Mouse (Mus musculus) forebrain, embryonic 12.5 days (tissue): ENCODE measurements around the gene Gemin8. TPM values are rescaled to one million over a fixed set of nuclear protein-coding genes. Genes with fewer than 3 reads are reported as not detected.

ENCODE experiments used
- ATAC-seq: fragments of 200-750 bp; cut with Nextera tagmentation; 2 replicates; pipeline ENCODE4 v1.8.0; 2017; ENCODE audit warnings: moderate TSS enrichment; ENCODE audit not compliant: low FRiP score
- H3K27ac ChIP-seq: fragments of 300-500 bp; sonication (generic); 2 replicates; pipeline ENCODE4 v1.5.1; 2016; ENCODE audit warnings: mild to moderate bottlenecking
- H3K27me3 ChIP-seq: fragments of 300-500 bp; sonication (generic); 2 replicates; pipeline ENCODE4 v1.6.1; 2016; ENCODE audit warnings: mild to moderate bottlenecking
- H3K36me3 ChIP-seq: fragments of 300-500 bp; sonication (generic); replicated peaks from 2 replicates; pipeline ENCODE4 v1.6.1; 2016; ENCODE audit warnings: mild to moderate bottlenecking
- H3K4me1 ChIP-seq: fragments of 300-500 bp; sonication (generic); 2 replicates; pipeline ENCODE4 v1.6.1; 2016
- H3K4me2 ChIP-seq: fragments of 300-500 bp; sonication (generic); 2 replicates; pipeline ENCODE4 v1.6.1; 2016; ENCODE audit warnings: mild to moderate bottlenecking, moderate library complexity
- H3K4me3 ChIP-seq: fragments of 300-500 bp; sonication (generic); replicated peaks from 2 replicates; pipeline ENCODE4 v1.5.1; 2016; ENCODE audit warnings: mild to moderate bottlenecking
- H3K9ac ChIP-seq: fragments of 300-500 bp; sonication (generic); 2 replicates; pipeline ENCODE4 v1.6.1; 2016; ENCODE audit warnings: mild to moderate bottlenecking
- H3K9me3 ChIP-seq: fragments of 300-500 bp; sonication (generic); 2 replicates; pipeline ENCODE4 v1.6.1; 2016
- whole genome bisulfite sequencing: fragments of 180-500 bp; shearing (Covaris S2); methylation state at CpG from one replicate; pipeline ENCODE4 v1.1.7; 2016; 5-methylcytosine and 5-hydroxymethylcytosine counted together
- polyA plus RNA-seq: library from polyadenylated mRNA; unstranded; fragments of >200 nt; fragmentation: Nextera tagmentation; extraction: Ambion mirVana; gene quantifications from 2 replicates; pipeline ENCODE4 v1.2.1, GENCODE M21; 2016

Gemin8 gene
- 15.1 and 16.7 TPM in 2 replicates for polyA plus RNA-seq

GRCm38 (mm10) chrX:166169892-166170799, at the start of gene Gemin8:
Gene Gemin8 (plus strand): TSS chrX:166170454.
- no peaks in the 10 kb centered on the region for H3K36me3 ChIP-seq
- H3K4me3 ChIP-seq, result peak within 1 kb of the TSS; percentile 47
- peaks cover 14% of the 10 kb centered on the region for H3K4me1 ChIP-seq
- H3K27ac ChIP-seq, result peak within 1 kb of the TSS; percentile 87
- H3K27me3 ChIP-seq, result peaks cover 5% of the 10 kb centered on the region; the same call in 1 of the 2 replicates
- peak; percentile 98 for ATAC-seq
- H3K9me3 ChIP-seq, result no peaks in the 10 kb centered on the region
- H3K9ac ChIP-seq, result peak within 1 kb of the TSS; percentile 55
- WGBS, result 18% methylated on average over 31 of the region's 31 CpGs
- H3K4me2 ChIP-seq, result peak within 1 kb of the TSS; percentile 51

- H3K27ac ChIP-seq, result no peak overlapping the region
Observed at GRCm38 (mm10) chrX:166147158-166147846, 23.0 kb upstream of the Gemin8 start.

GRCm38 (mm10) chrX:166162773-166163172, 7.5 kb upstream of the Gemin8 start:
- H3K4me3 ChIP-seq, result no peak overlapping the region
- no peaks in the 10 kb centered on the region for H3K27me3 ChIP-seq
- ATAC-seq, result no peak
- H3K4me1 ChIP-seq, result no peaks in the 10 kb centered on the region
- H3K36me3 ChIP-seq, result no peaks in the 10 kb centered on the region
- WGBS, result 70% methylated on average over 4 of the region's 4 CpGs
- H3K4me2 ChIP-seq, result no peak overlapping the region
- no peak overlapping the region for H3K9ac ChIP-seq
- H3K27ac ChIP-seq, result no peak overlapping the region
- H3K9me3 ChIP-seq, result no peaks in the 10 kb centered on the region

More at GRCm38 (mm10) chrX:166147158-166147846, 23.0 kb upstream of the Gemin8 start:
- no peaks in the 10 kb centered on the region for H3K9me3 ChIP-seq
- 49% methylated on average over 15 of the region's 15 CpGs for WGBS
- H3K4me2 ChIP-seq, result no peak overlapping the region
- no peak overlapping the region for H3K9ac ChIP-seq
- peaks cover 14% of the 10 kb centered on the region; the same call in 1 of the 2 replicates for H3K27me3 ChIP-seq
- H3K4me1 ChIP-seq, result no peaks in the 10 kb centered on the region
- H3K4me3 ChIP-seq, result no peak overlapping the region
- ATAC-seq, result peak; percentile 75; the same call in 1 of the 2 replicates
- no peaks in the 10 kb centered on the region for H3K36me3 ChIP-seq

GRCm38 (mm10) chrX:166167307-166167706, 2.9 kb upstream of the Gemin8 start:
- H3K9ac ChIP-seq, result no peak overlapping the region
- no peak overlapping the region for H3K4me2 ChIP-seq
- no peaks in the 10 kb centered on the region; the same call in 1 of the 2 replicates for H3K27me3 ChIP-seq
- H3K4me3 ChIP-seq, result no peak overlapping the region
- H3K36me3 ChIP-seq, result no peaks in the 10 kb centered on the region
- no peaks in the 10 kb centered on the region for H3K4me1 ChIP-seq
- H3K9me3 ChIP-seq, result no peaks in the 10 kb centered on the region
- no peak for ATAC-seq
- 11% methylated on average over 4 of the region's 4 CpGs for WGBS
- no peak overlapping the region for H3K27ac ChIP-seq

- ATAC-seq, result no peak
- H3K36me3 ChIP-seq, result no peaks in the 10 kb centered on the region
- H3K27me3 ChIP-seq, result no peaks in the 10 kb centered on the region; the same call in 1 of the 2 replicates
- H3K27ac ChIP-seq, result no peak overlapping the region
- H3K4me3 ChIP-seq, result no peak overlapping the region
- H3K4me1 ChIP-seq, result peaks cover 5% of the 10 kb centered on the region
- H3K9ac ChIP-seq, result no peak overlapping the region
- no peaks in the 10 kb centered on the region for H3K9me3 ChIP-seq
- WGBS, result 58% methylated on average over 3 of the region's 3 CpGs
- H3K4me2 ChIP-seq, result no peak overlapping the region
Observed at GRCm38 (mm10) chrX:166167923-166168322, 2.3 kb upstream of the Gemin8 start.

GRCm38 (mm10) chrX:166170800-166171738, 815 bp downstream of the Gemin8 start:
- Histone ChIP-seq H3K9ac (peak overlapping the region; percentile 55), H3K27ac (peak overlapping the region; percentile 87), H3K4me1 (peaks cover 14% of the 10 kb centered on the region), H3K36me3 (no peaks in the 10 kb centered on the region), H3K4me3 (peak overlapping the region; percentile 47), H3K27me3 (peaks cover 5% of the 10 kb centered on the region; the same call in 1 of the 2 replicates), H3K4me2 (peak overlapping the region; percentile 51), H3K9me3 (no peaks in the 10 kb centered on the region)
- no peak for ATAC-seq
- WGBS, result 24% methylated on average over 9 of the region's 9 CpGs

- peak overlapping the region; percentile 26; the same call in 1 of the 2 replicates for H3K27ac ChIP-seq
Observed at GRCm38 (mm10) chrX:166172041-166172440, 1.8 kb downstream of the Gemin8 start.

GRCm38 (mm10) chrX:166172661-166173060, 2.4 kb downstream of the Gemin8 start:
- Histone ChIP-seq H3K36me3 (no peaks in the 10 kb centered on the region), H3K9me3 (no peaks in the 10 kb centered on the region), H3K27me3 (peaks cover 5% of the 10 kb centered on the region; the same call in 1 of the 2 replicates), H3K9ac (no peak overlapping the region), H3K4me1 (peaks cover 14% of the 10 kb centered on the region), H3K4me2 (0 out of 2 replicates have a peak overlapping the region, but pooled peaks have one; percentile 11), H3K4me3 (no peak overlapping the region), H3K27ac (peak overlapping the region; percentile 26; the same call in 1 of the 2 replicates)
- ATAC-seq, result no peak
- WGBS, result 53% methylated on average over 3 of the region's 3 CpGs

More at GRCm38 (mm10) chrX:166172041-166172440, 1.8 kb downstream of the Gemin8 start:
- peak overlapping the region; percentile 51; the same call in 1 of the 2 replicates for H3K4me2 ChIP-seq
- no peak overlapping the region for H3K9ac ChIP-seq
- H3K4me1 ChIP-seq, result peaks cover 14% of the 10 kb centered on the region
- no peak overlapping the region for H3K4me3 ChIP-seq
- peaks cover 5% of the 10 kb centered on the region; the same call in 1 of the 2 replicates for H3K27me3 ChIP-seq
- H3K9me3 ChIP-seq, result no peaks in the 10 kb centered on the region
- 57% methylated on average over 4 of the region's 4 CpGs for WGBS
- no peaks in the 10 kb centered on the region for H3K36me3 ChIP-seq
- ATAC-seq, result no peak

- ATAC-seq, result peak; percentile 30; the same call in 1 of the 2 replicates
Observed at GRCm38 (mm10) chrX:166173796-166174195, 3.5 kb downstream of the Gemin8 start.

GRCm38 (mm10) chrX:166177929-166178328, 7.7 kb downstream of the Gemin8 start:
- Histone ChIP-seq H3K4me1 (peaks cover 9% of the 10 kb centered on the region), H3K9me3 (no peaks in the 10 kb centered on the region), H3K4me2 (no peak overlapping the region), H3K27ac (no peak overlapping the region), H3K27me3 (peaks cover 5% of the 10 kb centered on the region; the same call in 1 of the 2 replicates), H3K9ac (no peak overlapping the region), H3K36me3 (no peaks in the 10 kb centered on the region), H3K4me3 (no peak overlapping the region)
- no peak for ATAC-seq
- 91% methylated on average over 7 of the region's 7 CpGs for WGBS

More at GRCm38 (mm10) chrX:166173796-166174195, 3.5 kb downstream of the Gemin8 start:
- no peak overlapping the region for H3K9ac ChIP-seq
- H3K9me3 ChIP-seq, result no peaks in the 10 kb centered on the region
- 40% methylated on average over 7 of the region's 7 CpGs for WGBS
- H3K4me1 ChIP-seq, result peaks cover 14% of the 10 kb centered on the region
- no peak overlapping the region; the same call in 1 of the 2 replicates for H3K4me2 ChIP-seq
- 0 out of 2 replicates have a peak, but pooled peaks cover 5% of the 10 kb centered on the region for H3K27me3 ChIP-seq
- no peaks in the 10 kb centered on the region for H3K36me3 ChIP-seq
- H3K27ac ChIP-seq, result peak overlapping the region; percentile 73
- no peak overlapping the region for H3K4me3 ChIP-seq

- Histone ChIP-seq H3K27ac (no peak overlapping the region), H3K9me3 (no peaks in the 10 kb centered on the region), H3K4me1 (no peaks in the 10 kb centered on the region), H3K4me2 (no peak overlapping the region), H3K4me3 (no peak overlapping the region), H3K27me3 (peaks cover 4% of the 10 kb centered on the region; the same call in 1 of the 2 replicates), H3K9ac (no peak overlapping the region), H3K36me3 (no peaks in the 10 kb centered on the region)
- ATAC-seq, result no peak
- WGBS, result 81% methylated on average over 3 of the region's 3 CpGs
Observed at GRCm38 (mm10) chrX:166183094-166183493, 12.8 kb downstream of the Gemin8 start.
